Mouse (Mus musculus): ENCODE data around the gene Trmt44.

GRCm38 (mm10) chr5:35540555-35540954 lies 34.3 kb downstream of the Trmt44 start:
- TF ChIP-seq TCF12 (IDR thresholded peaks at IDR 0.05; ENCODE audit: insufficient read depth, poor library complexity, severe bottlenecking) (no peak), REST (IDR thresholded peaks at IDR 0.05; ENCODE audit: insufficient read depth, insufficient read length) (no peak), E2F4 (IDR thresholded peaks at IDR 0.05; ENCODE audit: insufficient read depth) (no peak), POLR2A (IDR thresholded peaks at IDR 0.05; ENCODE audit: insufficient read length, low read depth) (no peak), MYOG (IDR thresholded peaks at IDR 0.05; ENCODE audit: control insufficient read depth in 1 of 3, insufficient read depth in 1 of 3, insufficient read length in 2 of 3, low read depth in 2 of 3) (no peak)
